In the genomic region with DNA sequence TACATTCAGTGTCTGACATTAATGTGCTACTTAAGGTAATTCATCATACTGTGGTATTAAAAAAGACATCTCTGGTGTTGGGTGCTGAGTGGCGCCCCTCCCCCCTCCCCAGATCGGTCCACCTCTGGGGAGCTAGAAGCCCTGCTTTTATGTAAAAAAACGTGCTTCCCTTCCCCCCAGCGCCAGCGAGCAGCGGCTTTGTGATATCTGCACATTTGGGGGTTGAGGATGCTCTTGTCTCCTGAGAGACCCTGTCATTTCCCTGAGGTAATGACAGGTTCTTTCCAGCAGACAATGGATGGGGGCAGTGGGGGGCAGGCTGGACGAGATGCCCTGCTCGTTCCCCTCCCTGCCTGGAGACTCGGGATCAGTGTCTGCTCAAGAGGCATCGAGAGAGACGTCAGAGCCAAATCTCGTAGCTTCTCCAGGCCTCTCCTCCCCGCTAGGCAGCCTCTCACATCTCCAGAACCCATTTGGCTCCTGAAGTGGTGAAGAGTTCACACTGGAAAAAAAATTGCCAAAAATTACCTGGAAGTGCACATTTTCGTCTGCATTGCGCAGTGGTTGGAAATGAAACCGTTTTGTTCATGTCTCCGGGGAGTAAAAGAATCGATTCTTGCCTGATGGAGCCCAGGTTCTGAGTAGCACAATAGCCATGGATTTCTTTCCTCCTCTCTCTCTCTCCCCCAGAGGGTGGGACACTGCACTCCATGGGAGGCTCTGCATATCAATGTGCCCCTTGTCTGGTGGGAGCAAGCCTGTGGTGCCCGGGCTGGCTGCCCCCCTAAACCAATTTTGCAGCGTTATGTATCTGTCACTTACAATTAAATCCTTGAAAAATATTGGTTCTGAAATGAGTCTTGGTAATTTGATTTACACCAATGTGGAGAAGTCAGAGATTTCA, we compare ENCODE assay signal across 18 mouse cellular contexts. TPM values are rescaled to one million over a fixed set of nuclear protein-coding genes. Genes with fewer than 3 reads are reported as not detected.
DNase-seq lines count a peak whose midpoint lies in the region; ATAC-seq lines count a peak whose summit lies in the region.
"Had no signal": no experiment of that assay in that cellular context is flagged by ENCODE, and none has a peak within 500 bp of the region (broad histone marks: within the 10 kb centered on the region; RNA-seq: fewer than 3 reads in every experiment).

No protein-coding gene starts in this region.

- H3K36me3 ChIP-seq in forebrain, embryonic 12.5 days (replicated peaks) = peaks cover 76% of the 10 kb centered on the region
- H3K36me3 ChIP-seq in hindbrain, embryonic 14.5 days (replicated peaks; ENCODE audit: control insufficient read depth, insufficient read depth) = peaks cover 29% of the 10 kb centered on the region
- peaks cover 10% of the 10 kb centered on the region; the same call in 1 of the 2 replicates for H3K36me3 ChIP-seq in midbrain, embryonic 16.5 days (ENCODE audit: control insufficient read depth, insufficient read depth, low read length)
- H3K36me3 ChIP-seq: heart, embryonic 15.5 days; intestine, embryonic 15.5 days; liver, embryonic 15.5 days had no signal

- intact Hi-C loops in left cerebral cortex, postnatal 36 days (cut with DNase I) = no loop called here

- peaks cover 44% of the 10 kb centered on the region for H3K4me1 ChIP-seq in forebrain, embryonic 12.5 days
- H3K4me1 ChIP-seq in hindbrain, embryonic 14.5 days (replicated peaks; ENCODE audit: control insufficient read depth, insufficient read depth, low read length) = peaks cover 21% of the 10 kb centered on the region
- peaks cover 23% of the 10 kb centered on the region for H3K4me1 ChIP-seq in midbrain, embryonic 16.5 days (ENCODE audit: control insufficient read depth, insufficient read depth, low read length)
- H3K4me1 ChIP-seq: liver, embryonic 15.5 days had no signal

- no peaks in the 10 kb centered on the region for H3K27me3 ChIP-seq in forebrain, embryonic 12.5 days
- H3K27me3 ChIP-seq in hindbrain, embryonic 14.5 days (ENCODE audit: control insufficient read depth, insufficient read depth, low read length) = no peaks in the 10 kb centered on the region
- H3K27me3 ChIP-seq in midbrain, embryonic 16.5 days (ENCODE audit: control insufficient read depth, insufficient read depth, low read depth, low read length) = no peaks in the 10 kb centered on the region
- H3K27me3 ChIP-seq: heart, embryonic 15.5 days; intestine, embryonic 15.5 days; liver, embryonic 15.5 days had no signal

- WGBS in forebrain, embryonic 12.5 days = 19% methylated on average over 20 of the region's 20 CpGs
- WGBS in hindbrain, embryonic 14.5 days = 16% methylated on average over 20 of the region's 20 CpGs
- 14% methylated on average over 20 of the region's 20 CpGs for WGBS in midbrain, embryonic 16.5 days

- DNase-seq in brain, adult 2 months (ENCODE audit: low read depth, low spot score) = peak; percentile 52
- no peak for DNase-seq in hindbrain, embryonic 14.5 days (ENCODE audit: low spot score)
- DNase-seq in left cerebral cortex, postnatal 36 days (ENCODE audit: low spot score in 2 of 2) = no peak
- no peak for DNase-seq in cerebellum, adult 9-11 months
- DNase-seq in heart, adult 18-20 months = no peak
- DNase-seq in cerebellum, postnatal 10 days = no peak
- DNase-seq: cerebellum, adult 18-20 months; gastrocnemius, postnatal 14 days; lung, postnatal 14 days; right cerebral cortex, postnatal 4 days; thymus, adult 2 months had no signal

- H3K9me3 ChIP-seq in forebrain, embryonic 12.5 days = no peaks in the 10 kb centered on the region
- H3K9me3 ChIP-seq in hindbrain, embryonic 14.5 days (ENCODE audit: control insufficient read depth, low read length) = no peaks in the 10 kb centered on the region
- no peaks in the 10 kb centered on the region for H3K9me3 ChIP-seq in midbrain, embryonic 16.5 days (replicated peaks; ENCODE audit: control insufficient read depth, low read length, poor library complexity, severe bottlenecking)
- H3K9me3 ChIP-seq: heart, embryonic 15.5 days; intestine, embryonic 15.5 days; liver, embryonic 15.5 days had no signal

- peak overlapping the region; percentile 87 for H3K27ac ChIP-seq in forebrain, embryonic 12.5 days
- peak overlapping the region; percentile 80 for H3K27ac ChIP-seq in hindbrain, embryonic 14.5 days
- H3K27ac ChIP-seq in midbrain, embryonic 16.5 days (ENCODE audit: low read length) = peak overlapping the region; percentile 79
- H3K27ac ChIP-seq: heart, embryonic 15.5 days; intestine, embryonic 15.5 days; liver, embryonic 15.5 days had no signal

- H3K4me2 ChIP-seq in forebrain, embryonic 12.5 days = peak overlapping the region; percentile 19
- peak overlapping the region; percentile 24 for H3K4me2 ChIP-seq in hindbrain, embryonic 14.5 days (replicated peaks)
- H3K4me2 ChIP-seq in midbrain, embryonic 16.5 days (ENCODE audit: low read length) = peak overlapping the region; percentile 19
- H3K4me2 ChIP-seq: heart, embryonic 15.5 days; intestine, embryonic 15.5 days; liver, embryonic 15.5 days had no signal

- peak overlapping the region; percentile 48 for H3K9ac ChIP-seq in forebrain, embryonic 12.5 days
- H3K9ac ChIP-seq in hindbrain, embryonic 14.5 days = peak overlapping the region; percentile 30
- H3K9ac ChIP-seq in midbrain, embryonic 16.5 days (ENCODE audit: low read depth, low read length) = peak overlapping the region; percentile 55; the same call in 1 of the 2 replicates
- H3K9ac ChIP-seq: heart, embryonic 15.5 days; intestine, embryonic 15.5 days; liver, embryonic 15.5 days had no signal

- peak; percentile 50; the same call in 1 of the 2 replicates for ATAC-seq in forebrain, embryonic 12.5 days (ENCODE audit: low FRiP score)
- ATAC-seq in hindbrain, embryonic 14.5 days (ENCODE audit: low FRiP score) = no peak
- no peak for ATAC-seq in midbrain, embryonic 16.5 days
- ATAC-seq: CD4-positive, CD25-positive, alpha-beta regulatory T cell, adult 4 months had no signal

- no peak overlapping the region for H3K4me3 ChIP-seq in forebrain, embryonic 12.5 days (replicated peaks)
- no peak overlapping the region for H3K4me3 ChIP-seq in hindbrain, embryonic 14.5 days (replicated peaks; ENCODE audit: low read length)
- H3K4me3 ChIP-seq in midbrain, embryonic 16.5 days (ENCODE audit: low read depth, low read length) = no peak overlapping the region
- H3K4me3 ChIP-seq: heart, embryonic 15.5 days; intestine, embryonic 15.5 days; liver, embryonic 15.5 days had no signal

RNA-seq across cellular contexts. Expression of a gene that starts 24.9 kb away (rescaled TPM):
- polyA plus RNA-seq in forebrain, embryonic 12.5 days (2016; fragmentation: Nextera tagmentation; extraction: Ambion mirVana) = 11.8 and 14.0 TPM in 2 replicates
- polyA plus RNA-seq in hindbrain, embryonic 14.5 days (2014; fragmentation: Nextera tagmentation; extraction: Ambion mirVana) = 3.1 and 3.4 TPM in 2 replicates
- 4.7 and 6.2 TPM in 2 replicates for polyA plus RNA-seq in midbrain, embryonic 16.5 days (2015; fragmentation: Nextera tagmentation; extraction: Ambion mirVana)
- total RNA-seq in left cerebral cortex, postnatal 36 days (2021) = 1 to 10 TPM; 5.1 to 5.3 TPM
- total RNA-seq in heart, adult 18-20 months (2021) = 1 to 10 TPM; 8.1 to 8.3 TPM
- total RNA-seq: monocyte, adult 5-6 weeks had no signal
- polyA plus RNA-seq: CD4-positive, CD25-positive, alpha-beta regulatory T cell, adult 4 months had no signal
